Mouse (Mus musculus) adrenal gland, adult (tissue): Measurements from ENCODE around the gene Ptges.
A peak's percentile ranks its signal among the peaks of the same experiment; 100 is the strongest.
"Not testable (repeated sequence)": the region's sequence is repeated elsewhere in the genome, so short reads cannot be mapped to it uniquely, and the experiment has no call there.

ENCODE experiments used
- DNase-seq, 2 experiments: peaks; one replicate each; pipeline ENCODE4 v3.0.0; 2022 to 2023; ENCODE audit warnings: low spot score in 1 of 2; ENCODE audit not compliant: inconsistent age in 2 of 2

Ptges gene

GRCm38 (mm10) chr2:30929483-30930045 is at the start of gene Ptges:
Ptges (minus strand) TSS chr2:30929863.
- DNase-seq = peak; percentile 84 to 93

- peak; percentile 92 to 96 for DNase-seq
These were observed 38.0 kb upstream of the Ptges start, which contains the start of gene Tor1a for GRCm38 (mm10) chr2:30967352-30968327. Tor1a (minus strand) TSS chr2:30967933.

GRCm38 (mm10) chr2:30966826-30967225 is 37.2 kb upstream of the Ptges start:
- no peak for DNase-seq

DNA sequence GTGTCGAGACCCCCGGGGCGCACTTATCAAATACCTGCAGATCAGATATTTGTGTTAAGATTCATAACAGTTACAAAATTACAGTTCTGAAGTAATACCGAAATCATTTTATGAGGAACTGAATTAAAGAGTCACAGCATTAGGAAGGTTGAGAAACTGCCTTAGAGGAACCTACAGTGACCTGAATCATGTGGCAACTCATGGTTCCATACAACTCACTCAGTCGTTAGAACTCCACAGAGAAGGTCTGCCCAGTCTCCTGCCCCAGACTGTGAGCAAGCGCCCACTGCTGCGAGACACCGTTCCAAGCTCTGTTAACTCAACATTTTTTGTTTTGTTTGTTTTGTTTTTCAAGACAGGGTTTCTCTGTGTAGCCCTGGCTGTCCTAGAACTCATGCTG is 36.0 kb upstream of the Ptges start:
- DNase-seq = no peak

DNA sequence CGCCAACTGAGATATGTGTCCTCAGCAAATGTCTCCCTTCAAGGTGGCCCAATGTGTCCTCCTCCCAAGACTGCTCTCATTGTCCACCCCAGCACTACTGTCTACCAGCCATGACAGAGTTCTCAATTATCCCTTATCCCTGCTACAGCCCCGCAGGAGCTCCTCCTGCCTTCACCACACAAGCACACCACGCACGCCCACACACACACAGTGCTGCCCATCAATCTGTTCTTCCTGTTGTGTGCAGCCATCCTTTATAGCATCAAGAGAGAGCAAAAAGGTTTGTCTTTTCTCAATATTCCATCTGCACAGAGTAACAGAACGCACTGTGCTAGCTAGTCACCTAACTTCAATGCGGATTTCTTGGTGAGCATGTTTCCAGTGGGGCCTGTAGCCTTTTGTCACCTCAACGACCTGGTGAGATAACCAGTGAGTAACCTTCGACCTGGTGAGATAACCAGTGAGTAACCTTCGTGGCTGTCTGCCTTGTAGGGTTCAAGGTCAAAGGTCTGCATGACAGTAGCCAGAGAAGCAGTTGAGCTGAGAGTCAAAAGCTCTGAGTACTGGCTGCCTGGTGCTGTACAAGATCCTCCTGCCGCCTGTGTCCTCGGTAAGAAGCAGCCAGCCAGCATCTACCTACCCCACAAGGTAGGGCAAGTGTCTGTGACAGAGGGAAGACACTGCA is 33.0 kb upstream of the Ptges start:
- peak in 1 of 2 experiments; percentile 76 for DNase-seq

DNA sequence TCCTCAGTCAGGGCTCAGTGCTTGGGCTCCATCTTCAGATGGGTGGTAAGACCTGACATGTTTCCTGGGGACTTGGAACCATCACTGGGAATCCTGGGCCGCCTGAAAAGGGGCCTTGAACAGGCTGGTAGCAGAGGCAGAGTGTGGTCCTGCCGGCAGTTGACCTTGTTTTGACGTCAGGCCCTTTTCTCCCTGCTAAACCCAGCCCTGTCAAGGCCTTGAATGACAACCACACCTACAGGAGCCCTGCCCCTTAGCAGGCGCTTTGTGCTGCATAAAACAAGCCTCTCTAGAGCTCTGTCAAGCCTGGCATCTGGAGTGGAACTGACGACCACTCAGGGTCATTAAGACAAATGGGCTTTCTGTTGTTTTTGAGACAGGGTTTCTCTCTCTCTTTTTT is 30.2 kb upstream of the Ptges start:
- peak; percentile 59 to 76 for DNase-seq

DNA sequence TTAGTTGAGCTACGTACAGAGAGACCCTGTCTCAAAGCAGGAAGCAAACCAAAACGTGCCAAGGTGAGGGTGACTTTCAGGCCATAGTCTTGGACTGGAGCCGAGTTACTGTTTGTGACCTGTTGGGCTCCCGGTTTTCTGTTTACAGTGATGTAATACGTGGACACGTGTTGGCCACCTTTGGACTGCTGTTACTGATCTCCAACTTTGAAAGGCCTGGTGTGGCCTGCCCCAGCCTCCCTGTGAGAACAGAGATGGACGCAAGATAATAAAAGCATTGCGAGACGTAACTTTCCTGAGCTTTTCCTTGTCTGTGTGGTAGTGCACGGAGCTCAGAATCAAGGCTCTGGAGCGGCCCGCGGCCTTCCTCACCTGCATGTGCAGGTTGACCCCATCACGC is 29.1 kb upstream of the Ptges start:
- peak in 1 of 2 experiments; percentile 28 for DNase-seq

DNA sequence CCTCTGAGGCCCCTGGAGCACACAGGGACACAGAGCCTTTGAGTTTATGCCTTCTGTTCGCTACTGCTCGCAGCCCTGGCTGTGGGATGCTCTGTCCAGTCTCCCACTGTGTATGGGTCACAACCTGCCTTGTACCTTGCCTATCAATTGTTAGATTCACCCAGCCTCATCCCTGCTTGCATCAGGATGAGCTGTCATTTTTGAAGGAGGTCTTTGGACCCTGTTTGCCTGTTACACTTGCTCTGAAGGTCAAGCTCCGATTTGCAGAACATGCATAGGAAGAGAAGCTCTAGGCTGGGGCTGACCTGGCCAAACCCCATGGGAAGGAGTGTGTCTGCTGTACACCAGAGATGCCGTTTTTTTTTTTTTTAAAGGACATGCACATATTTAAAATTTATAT is 27.8 kb upstream of the Ptges start:
- peak in 1 of 2 experiments; percentile 28 for DNase-seq

GRCm38 (mm10) chr2:30954797-30955196 is 25.1 kb upstream of the Ptges start:
- DNase-seq = peak in 1 of 2 experiments; percentile 32

DNA sequence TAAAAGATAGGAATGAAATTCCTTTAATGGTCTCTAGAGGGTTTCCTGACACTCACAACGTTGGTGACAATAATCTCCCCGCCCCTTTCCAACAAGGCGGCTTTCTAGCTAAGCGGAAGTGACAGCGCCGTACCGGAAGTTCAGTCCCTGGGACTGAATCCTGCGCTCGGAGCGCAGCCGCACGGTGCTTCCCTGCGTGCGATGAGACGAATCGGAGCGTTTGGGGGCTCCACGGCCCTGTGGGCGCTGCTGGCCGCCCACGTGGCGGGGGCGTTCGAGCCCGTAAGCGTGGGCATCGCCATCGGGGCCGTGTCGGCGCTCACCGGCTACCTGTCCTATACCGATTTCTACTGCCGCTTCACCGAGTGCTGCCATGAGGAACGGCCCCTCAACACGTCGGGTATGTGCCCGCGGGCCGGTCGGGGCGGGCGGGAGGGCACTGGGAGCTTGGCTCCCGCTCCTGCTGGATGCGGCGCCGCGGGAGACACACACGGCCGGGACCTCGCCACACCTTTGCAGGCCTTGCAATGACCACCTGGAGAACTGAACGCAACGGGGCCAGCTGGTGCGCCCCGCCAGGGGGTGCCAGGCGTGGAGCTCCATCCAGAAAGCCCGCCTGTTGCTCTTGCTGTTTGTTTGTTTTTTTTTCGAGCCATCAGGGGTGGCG is 23.3 kb upstream of the Ptges start, which contains the start of gene Tor1b:
Gene Tor1b (plus strand): TSS at position 136 of the 667 bp plus-strand sequence.
- DNase-seq = peak; percentile 89 to 95

GRCm38 (mm10) chr2:30952457-30952823 is 22.8 kb upstream of the Ptges start:
- DNase-seq = no peak

- peak; percentile 63 to 89 for DNase-seq
These were observed 12.9 kb upstream of the Ptges start for GRCm38 (mm10) chr2:30942603-30943011.

GRCm38 (mm10) chr2:30942116-30942515 is 12.5 kb upstream of the Ptges start:
- DNase-seq = not testable (repeated sequence)

GRCm38 (mm10) chr2:30941586-30941985 is 11.9 kb upstream of the Ptges start:
- DNase-seq = no peak

GRCm38 (mm10) chr2:30938574-30938991 is 8.9 kb upstream of the Ptges start:
- peak in 1 of 2 experiments; percentile 61 for DNase-seq

DNA sequence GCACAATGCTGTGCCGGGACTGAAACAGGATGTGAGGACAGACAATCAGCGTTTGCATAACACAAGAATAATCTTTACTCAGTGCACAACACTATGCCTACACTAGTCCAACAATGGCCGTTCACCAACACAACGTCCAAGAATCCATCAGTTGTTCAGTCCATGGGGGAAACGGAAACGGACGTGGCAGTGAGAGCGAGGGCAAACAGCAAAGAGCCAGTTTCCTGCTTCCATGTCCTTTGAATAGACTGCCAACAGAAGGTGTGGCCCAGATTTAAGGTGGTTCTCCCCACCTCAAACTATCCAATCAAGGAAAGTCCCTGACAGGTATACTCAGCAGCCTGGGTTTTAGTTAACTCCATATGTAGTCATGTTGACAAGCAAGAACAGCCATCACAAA is 8.1 kb upstream of the Ptges start:
- no peak for DNase-seq

DNA sequence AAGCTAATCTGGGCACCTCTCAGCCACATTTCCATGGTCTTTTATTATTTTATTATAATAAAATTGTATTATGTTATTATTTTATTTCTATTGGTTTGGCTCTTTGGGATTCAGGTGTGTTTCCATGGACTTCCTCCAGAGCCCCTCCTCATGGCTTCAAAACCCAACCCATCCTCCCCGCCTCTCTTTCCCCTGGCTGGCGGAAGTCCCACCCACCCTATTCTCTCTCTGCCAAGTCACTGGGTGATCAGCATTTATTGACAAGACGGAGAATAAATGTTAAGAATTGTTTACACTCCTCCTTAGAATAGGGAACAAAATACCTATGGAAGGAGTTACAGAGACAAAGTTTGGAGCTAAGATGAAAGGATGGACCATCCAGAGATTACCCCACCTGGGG is 7.1 kb upstream of the Ptges start:
- DNase-seq = no peak

DNA sequence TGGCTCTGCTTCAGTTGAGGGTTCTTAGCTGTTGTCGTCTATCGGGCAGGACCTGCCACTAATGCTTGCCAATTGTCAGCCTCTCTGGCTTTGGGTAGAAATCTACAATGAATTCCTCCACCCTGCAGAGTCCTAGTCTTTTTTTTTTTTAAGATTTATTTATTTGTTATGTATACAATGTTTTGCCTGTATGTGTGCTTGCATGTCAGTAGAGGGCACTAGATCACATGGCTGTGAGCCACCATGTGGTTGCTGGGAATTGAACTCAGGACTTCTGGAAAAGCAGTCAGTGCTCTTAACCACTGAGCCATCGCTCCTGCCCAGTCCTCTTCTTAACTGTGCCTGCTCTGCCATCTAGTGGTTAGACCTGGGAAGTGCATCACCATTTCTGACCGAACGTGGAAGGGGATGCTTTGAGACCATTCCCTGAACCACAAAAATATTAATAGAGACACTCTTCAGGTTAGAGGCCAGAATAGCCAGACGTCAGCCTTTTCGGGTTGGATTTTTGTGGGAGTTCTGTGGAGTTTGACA is 4.3 kb upstream of the Ptges start:
- peak; percentile 78 to 93 for DNase-seq

GRCm38 (mm10) chr2:30933032-30933431 is 3.4 kb upstream of the Ptges start:
- DNase-seq = no peak

DNA sequence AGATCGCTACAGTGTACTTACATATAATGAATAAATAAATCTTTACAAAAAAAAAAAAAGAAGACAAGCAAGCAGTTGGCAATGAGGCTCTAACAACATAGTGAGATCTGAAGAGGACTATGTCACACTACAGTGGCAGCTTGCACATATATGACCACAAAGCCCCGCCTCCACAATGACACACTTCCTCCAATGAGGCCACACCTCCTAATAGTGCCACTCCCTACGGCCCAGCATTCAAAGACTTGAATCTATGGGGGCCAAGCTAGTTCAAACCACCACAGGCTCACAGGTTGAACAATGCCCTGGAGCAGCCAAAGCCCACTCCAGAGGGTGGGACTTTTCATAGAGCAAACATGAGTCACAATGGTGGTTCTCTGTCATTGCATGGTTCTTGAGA is 2.3 kb upstream of the Ptges start:
- no peak for DNase-seq

GRCm38 (mm10) chr2:30930846-30931245 is 1.2 kb upstream of the Ptges start:
- not testable (repeated sequence) for DNase-seq
